Mouse (Mus musculus): ENCODE results near the gene Pnn.

Pnn gene

GRCm38 (mm10) chr12:59076996-59077395, 10.3 kb downstream of the Pnn start:
- DNase-seq (ENCODE audit: low spot score) = no peak

- no peak for DNase-seq (ENCODE audit: low spot score)
Observed at GRCm38 (mm10) chr12:59077883-59078282, 11.2 kb downstream of the Pnn start.

GRCm38 (mm10) chr12:59080461-59080860, 13.8 kb downstream of the Pnn start:
- DNase-seq (ENCODE audit: low spot score) = no peak

- DNase-seq (ENCODE audit: low spot score) = no peak
Observed at GRCm38 (mm10) chr12:59084446-59084845, 17.8 kb downstream of the Pnn start.

GRCm38 (mm10) chr12:59086171-59086570, 19.5 kb downstream of the Pnn start:
- DNase-seq (ENCODE audit: low spot score) = no peak

GRCm38 (mm10) chr12:59093543-59093942, 26.9 kb downstream of the Pnn start:
- no peak for DNase-seq (ENCODE audit: low spot score)

- no peak for DNase-seq (ENCODE audit: low spot score)
Observed at GRCm38 (mm10) chr12:59095104-59096025, 28.7 kb downstream of the Pnn start, which contains the start of gene Mia2. Mia2 (plus strand) TSS chr12:59095799.

GRCm38 (mm10) chr12:59104771-59105170, 38.1 kb downstream of the Pnn start:
- no peak for DNase-seq (ENCODE audit: low spot score)

GRCm38 (mm10) chr12:59105914-59106313, 39.2 kb downstream of the Pnn start:
- DNase-seq (ENCODE audit: low spot score) = no peak

GRCm38 (mm10) chr12:59106491-59106890, 39.8 kb downstream of the Pnn start:
- no peak for DNase-seq (ENCODE audit: low spot score)

GRCm38 (mm10) chr12:59107926-59108325, 41.2 kb downstream of the Pnn start:
- no peak for DNase-seq (ENCODE audit: low spot score)

GRCm38 (mm10) chr12:59117184-59117583, 50.5 kb downstream of the Pnn start:
- DNase-seq (ENCODE audit: low spot score) = no peak

Measured in ovary, adult 18-20 months (tissue).